Mouse (Mus musculus) ES-Bruce4 (cell line): ENCODE results near the gene Zfp872.

ENCODE experiments used
- CTCF ChIP-seq: IDR thresholded peaks from one replicate; pipeline ENCODE4 v1.8.1; 2011; ENCODE audit warnings: low read depth, low read length
- POLR2A ChIP-seq: IDR thresholded peaks from one replicate; pipeline ENCODE4 v1.8.1; 2011; ENCODE audit warnings: low read length; ENCODE audit not compliant: insufficient read depth

- TF ChIP-seq CTCF: no peak
- no peak for TF ChIP-seq POLR2A
Observed at GRCm38 (mm10) chr9:22162305-22162704, 25.6 kb upstream of the Zfp872 start.
